ENCODE assay signal across 27 mouse cellular contexts in the genomic region with DNA sequence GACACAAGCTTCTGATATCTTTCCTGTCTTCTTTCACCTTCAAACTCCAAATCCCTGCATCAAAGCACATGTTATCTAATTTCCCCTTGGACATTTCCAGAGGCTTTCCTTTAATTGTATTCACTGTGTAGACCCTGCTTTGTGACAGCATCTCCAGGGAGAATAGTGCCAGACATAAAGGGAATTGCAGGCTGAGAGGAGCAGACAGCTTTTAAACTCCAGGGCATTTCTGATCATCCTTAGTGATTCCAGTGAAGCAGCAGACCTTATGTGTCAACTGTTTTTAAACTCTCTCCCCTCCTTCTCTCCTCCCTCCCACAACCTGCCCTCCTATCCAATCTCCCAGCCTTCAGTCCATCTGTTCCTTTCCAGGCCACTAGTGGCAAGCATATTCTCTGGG.
DNase-seq lines count a peak whose midpoint lies in the region; ATAC-seq lines count a peak whose summit lies in the region.
"Had no signal": no experiment of that assay in that cellular context is flagged by ENCODE, and none has a peak within 500 bp of the region (broad histone marks: within the 10 kb centered on the region; RNA-seq: fewer than 3 reads in every experiment).

No protein-coding gene starts in this region.

- H3K4me1 ChIP-seq in hindbrain, embryonic 11.5 days (replicated peaks; ENCODE audit: control insufficient read depth, insufficient read depth, low read length) = no peaks in the 10 kb centered on the region
- H3K4me1 ChIP-seq in hindbrain, embryonic 14.5 days (replicated peaks; ENCODE audit: control insufficient read depth, insufficient read depth, low read length) = no peaks in the 10 kb centered on the region
- no peaks in the 10 kb centered on the region for H3K4me1 ChIP-seq in liver, embryonic 11.5 days (replicated peaks; ENCODE audit: control insufficient read depth, insufficient read depth, low read length)
- H3K4me1 ChIP-seq: hindbrain, embryonic 15.5 days; intestine, embryonic 15.5 days; liver, embryonic 15.5 days; neural tube, embryonic 12.5 days had no signal

- no peaks in the 10 kb centered on the region for H3K9me3 ChIP-seq in hindbrain, embryonic 11.5 days (ENCODE audit: control insufficient read depth, low read length)
- H3K9me3 ChIP-seq in hindbrain, embryonic 14.5 days (ENCODE audit: control insufficient read depth, low read length) = peaks cover 14% of the 10 kb centered on the region
- no peaks in the 10 kb centered on the region; the same call in 1 of the 2 replicates for H3K9me3 ChIP-seq in liver, embryonic 11.5 days (ENCODE audit: control insufficient read depth, low read length)
- H3K9me3 ChIP-seq: hindbrain, embryonic 15.5 days; intestine, embryonic 15.5 days; liver, embryonic 15.5 days had no signal

- no peak overlapping the region for H3K9ac ChIP-seq in hindbrain, embryonic 11.5 days (ENCODE audit: low read depth, low read length)
- no peak overlapping the region for H3K9ac ChIP-seq in hindbrain, embryonic 14.5 days
- no peak overlapping the region for H3K9ac ChIP-seq in liver, embryonic 11.5 days (ENCODE audit: low read depth, low read length)
- H3K9ac ChIP-seq: hindbrain, embryonic 15.5 days; intestine, embryonic 15.5 days; liver, embryonic 15.5 days; lung, embryonic 14.5 days; neural tube, embryonic 12.5 days had no signal

- H3K4me2 ChIP-seq in hindbrain, embryonic 11.5 days (replicated peaks; ENCODE audit: low read depth, low read length) = no peak overlapping the region
- no peak overlapping the region for H3K4me2 ChIP-seq in hindbrain, embryonic 14.5 days (replicated peaks)
- no peak overlapping the region for H3K4me2 ChIP-seq in liver, embryonic 11.5 days
- H3K4me2 ChIP-seq: hindbrain, embryonic 15.5 days; intestine, embryonic 15.5 days; liver, embryonic 15.5 days; lung, embryonic 14.5 days; neural tube, embryonic 12.5 days had no signal

- no peak overlapping the region for H3K4me3 ChIP-seq in hindbrain, embryonic 11.5 days (ENCODE audit: low read depth, low read length)
- H3K4me3 ChIP-seq in hindbrain, embryonic 14.5 days (replicated peaks; ENCODE audit: low read length) = no peak overlapping the region
- H3K4me3 ChIP-seq in liver, embryonic 11.5 days (ENCODE audit: low read depth, low read length) = no peak overlapping the region
- H3K4me3 ChIP-seq: hindbrain, embryonic 15.5 days; intestine, embryonic 15.5 days; liver, embryonic 15.5 days; myocyte; neural tube, embryonic 12.5 days had no signal

- intact Hi-C loops in left cerebral cortex, postnatal 14 days (cut with DNase I) = no loop called here

- no peaks in the 10 kb centered on the region for H3K27me3 ChIP-seq in hindbrain, embryonic 11.5 days (ENCODE audit: control insufficient read depth, insufficient read depth, low read length)
- no peaks in the 10 kb centered on the region for H3K27me3 ChIP-seq in hindbrain, embryonic 14.5 days (ENCODE audit: control insufficient read depth, insufficient read depth, low read length)
- no peaks in the 10 kb centered on the region for H3K27me3 ChIP-seq in liver, embryonic 11.5 days (replicated peaks; ENCODE audit: control insufficient read depth, insufficient read depth, low read length)
- H3K27me3 ChIP-seq: CH12.LX; hindbrain, embryonic 15.5 days; intestine, embryonic 15.5 days; liver, embryonic 15.5 days; neural tube, embryonic 12.5 days had no signal

- peak; percentile 7 to 20 for DNase-seq in cerebellum, postnatal 10 days
- DNase-seq in cerebellum, adult 11 months = no peak
- DNase-seq in hindbrain, embryonic 11.5 days (ENCODE audit: low spot score) = no peak
- no peak for DNase-seq in hindbrain, embryonic 14.5 days (ENCODE audit: low spot score)
- peak; percentile 56 for DNase-seq in retina, postnatal 1 day
- no peak for DNase-seq in retina, embryonic 14.5 days (ENCODE audit: low spot score)
- DNase-seq in liver, embryonic 11.5 days (ENCODE audit: low spot score) = no peak
- DNase-seq in left cerebral cortex, postnatal 14 days (ENCODE audit: low spot score in 2 of 2) = no peak
- DNase-seq: adrenal gland, adult 2 months; adrenal gland, postnatal 36 days; cerebellum, adult 11-12 months; gastrocnemius, postnatal 14 days; heart, postnatal 14 days; kidney, adult 2 months; kidney, postnatal 4 days; liver; lung, embryonic 14.5 days; lung, postnatal 14 days; right cerebral cortex, postnatal 14 days had no signal

- no peak overlapping the region for H3K27ac ChIP-seq in hindbrain, embryonic 11.5 days (ENCODE audit: low read depth, low read length)
- H3K27ac ChIP-seq in hindbrain, embryonic 14.5 days = no peak overlapping the region
- H3K27ac ChIP-seq in liver, embryonic 11.5 days (ENCODE audit: low read depth, low read length) = no peak overlapping the region
- H3K27ac ChIP-seq: hindbrain, embryonic 15.5 days; intestine, embryonic 15.5 days; kidney, postnatal 0 days; liver, embryonic 15.5 days; neural tube, embryonic 12.5 days had no signal

- H3K36me3 ChIP-seq in hindbrain, embryonic 11.5 days (ENCODE audit: control insufficient read depth, insufficient read depth, low read length) = no peaks in the 10 kb centered on the region
- no peaks in the 10 kb centered on the region for H3K36me3 ChIP-seq in hindbrain, embryonic 14.5 days (replicated peaks; ENCODE audit: control insufficient read depth, insufficient read depth)
- no peaks in the 10 kb centered on the region for H3K36me3 ChIP-seq in liver, embryonic 11.5 days (ENCODE audit: control insufficient read depth, insufficient read depth, low read length)
- H3K36me3 ChIP-seq: intestine, embryonic 15.5 days; liver, embryonic 15.5 days; neural tube, embryonic 12.5 days had no signal

- peak; percentile 38; the same call in 1 of the 2 replicates for ATAC-seq in hindbrain, embryonic 11.5 days (ENCODE audit: low FRiP score)
- ATAC-seq in hindbrain, embryonic 14.5 days (ENCODE audit: low FRiP score) = no peak
- no peak for ATAC-seq in liver, embryonic 11.5 days (replicated peaks; ENCODE audit: low FRiP score)
- ATAC-seq: activated CD4-positive, CD25-positive, alpha-beta regulatory T cell, adult 4 months; intestine, embryonic 15.5 days had no signal

Comparison
In these comparisons a context has a peak if more than half of its experiments do, and no peak if none do; other contexts are left out.
1. DNase-seq: peak in cerebellum, postnatal 10 days (2 of 2) and retina, postnatal 1 day (single experiment); none in cerebellum, adult 11 months (single experiment), hindbrain, embryonic 11.5 days (single experiment), hindbrain, embryonic 14.5 days (single experiment), retina, embryonic 14.5 days (single experiment), liver, embryonic 11.5 days (single experiment) and left cerebral cortex, postnatal 14 days (0 of 2).